Mouse (Mus musculus): ENCODE results near the gene Atg7. TPM values are rescaled to one million over a fixed set of nuclear protein-coding genes. Genes with fewer than 3 reads are reported as not detected.

The Atg7 gene
- total and polyA plus RNA-seq, 2 experiments from 2014 or later = 16.6 to 17.5 TPM

GRCm38 (mm10) chr6:114875018-114875558 is 232.2 kb downstream of the Atg7 start:
- peak overlapping the region; percentile 32 for H3K4me3 ChIP-seq (ENCODE audit: low read length)
- DNase-seq (ENCODE audit: low spot score) = peak; percentile 93
- 1% methylated on average over 18 of the region's 18 CpGs for WGBS
- peak overlapping the region; percentile 90 for H3K27ac ChIP-seq
- peak; percentile 92 for ATAC-seq
- H3K27me3 ChIP-seq (ENCODE audit: insufficient read depth, low read length) = no peaks in the 10 kb centered on the region
- H3K9ac ChIP-seq (replicated peaks; ENCODE audit: low read length) = peak overlapping the region; percentile 47; the same call in 1 of the 2 replicates
- H3K36me3 ChIP-seq (ENCODE audit: insufficient read depth, low read length) = no peaks in the 10 kb centered on the region
- peaks cover 56% of the 10 kb centered on the region for H3K4me1 ChIP-seq (ENCODE audit: insufficient read depth, low read length)
- peak overlapping the region; percentile 68 for H3K4me2 ChIP-seq (ENCODE audit: low read depth, low read length)
- no peaks in the 10 kb centered on the region for H3K9me3 ChIP-seq (ENCODE audit: low read length)
- TF ChIP-seq CTCF (IDR thresholded peaks at IDR 0.05; ENCODE audit: low read depth) = peak; percentile 30; the same call in 1 of the 2 replicates

- H3K4me3 ChIP-seq (ENCODE audit: low read length) = no peak overlapping the region
- peak overlapping the region; percentile 90 for H3K27ac ChIP-seq
- no peak for TF ChIP-seq CTCF (IDR thresholded peaks at IDR 0.05; ENCODE audit: low read depth)
- H3K36me3 ChIP-seq (ENCODE audit: insufficient read depth, low read length) = no peaks in the 10 kb centered on the region
- WGBS = 19% methylated on average over 4 of the region's 4 CpGs
- peaks cover 52% of the 10 kb centered on the region for H3K4me1 ChIP-seq (ENCODE audit: insufficient read depth, low read length)
- H3K9ac ChIP-seq (replicated peaks; ENCODE audit: low read length) = peak overlapping the region; percentile 37; the same call in 1 of the 2 replicates
- ATAC-seq (no peak), DNase-seq (ENCODE audit: low spot score) (no peak)
- no peak overlapping the region for H3K4me2 ChIP-seq (ENCODE audit: low read depth, low read length)
- H3K9me3 ChIP-seq (ENCODE audit: low read length) = no peaks in the 10 kb centered on the region
- no peaks in the 10 kb centered on the region for H3K27me3 ChIP-seq (ENCODE audit: insufficient read depth, low read length)
Measured at GRCm38 (mm10) chr6:114876033-114876432, 233.1 kb downstream of the Atg7 start.

GRCm38 (mm10) chr6:114876546-114876945 is 233.6 kb downstream of the Atg7 start:
- 54% methylated on average over 6 of the region's 6 CpGs for WGBS
- Histone ChIP-seq H3K9me3 (ENCODE audit: low read length) (no peaks in the 10 kb centered on the region), H3K27ac (peak overlapping the region; percentile 90), H3K36me3 (ENCODE audit: insufficient read depth, low read length) (no peaks in the 10 kb centered on the region), H3K4me3 (ENCODE audit: low read length) (no peak overlapping the region), H3K27me3 (ENCODE audit: insufficient read depth, low read length) (no peaks in the 10 kb centered on the region), H3K4me1 (ENCODE audit: insufficient read depth, low read length) (peaks cover 53% of the 10 kb centered on the region), H3K4me2 (ENCODE audit: low read depth, low read length) (no peak overlapping the region), H3K9ac (replicated peaks; ENCODE audit: low read length) (no peak overlapping the region)
- ATAC-seq (no peak), DNase-seq (ENCODE audit: low spot score) (no peak)
- no peak for TF ChIP-seq CTCF (IDR thresholded peaks at IDR 0.05; ENCODE audit: low read depth)

GRCm38 (mm10) chr6:114878841-114879520 is 236.1 kb downstream of the Atg7 start:
- H3K4me2 ChIP-seq (ENCODE audit: low read depth, low read length) = no peak overlapping the region
- H3K9me3 ChIP-seq (ENCODE audit: low read length) = no peaks in the 10 kb centered on the region
- no peak for ATAC-seq
- H3K4me1 ChIP-seq (ENCODE audit: insufficient read depth, low read length) = peaks cover 73% of the 10 kb centered on the region
- H3K36me3 ChIP-seq (ENCODE audit: insufficient read depth, low read length) = no peaks in the 10 kb centered on the region
- H3K27me3 ChIP-seq (ENCODE audit: insufficient read depth, low read length) = no peaks in the 10 kb centered on the region
- 51% methylated on average over 19 of the region's 19 CpGs for whole genome bisulfite sequencing
- peak; percentile 80 for DNase-seq (ENCODE audit: low spot score)
- TF ChIP-seq CTCF (IDR thresholded peaks at IDR 0.05; ENCODE audit: low read depth) = no peak
- no peak overlapping the region for H3K9ac ChIP-seq (replicated peaks; ENCODE audit: low read length)
- no peak overlapping the region for H3K4me3 ChIP-seq (ENCODE audit: low read length)
- peak overlapping the region; percentile 54 for H3K27ac ChIP-seq

- H3K9ac ChIP-seq (replicated peaks; ENCODE audit: low read length) = no peak overlapping the region
- H3K9me3 ChIP-seq (ENCODE audit: low read length) = no peaks in the 10 kb centered on the region
- WGBS = 74% methylated on average over 4 of the region's 4 CpGs
- H3K4me3 ChIP-seq (ENCODE audit: low read length) = no peak overlapping the region
- DNase-seq (ENCODE audit: low spot score) (no peak), ATAC-seq (no peak)
- H3K27me3 ChIP-seq (ENCODE audit: insufficient read depth, low read length) = no peaks in the 10 kb centered on the region
- no peaks in the 10 kb centered on the region for H3K36me3 ChIP-seq (ENCODE audit: insufficient read depth, low read length)
- H3K4me1 ChIP-seq (ENCODE audit: insufficient read depth, low read length) = peaks cover 61% of the 10 kb centered on the region
- TF ChIP-seq CTCF (IDR thresholded peaks at IDR 0.05; ENCODE audit: low read depth) = no peak
- H3K27ac ChIP-seq = peak overlapping the region; percentile 45; the same call in 1 of the 2 replicates
- no peak overlapping the region for H3K4me2 ChIP-seq (ENCODE audit: low read depth, low read length)
Measured at GRCm38 (mm10) chr6:114880798-114881197, 237.9 kb downstream of the Atg7 start.

- Histone ChIP-seq H3K4me2 (ENCODE audit: low read depth, low read length) (no peak overlapping the region), H3K27ac (peak overlapping the region; percentile 94), H3K9ac (replicated peaks; ENCODE audit: low read length) (0 out of 2 replicates have a peak overlapping the region, but pooled peaks have one; percentile 17), H3K36me3 (ENCODE audit: insufficient read depth, low read length) (no peaks in the 10 kb centered on the region), H3K4me3 (ENCODE audit: low read length) (no peak overlapping the region), H3K4me1 (ENCODE audit: insufficient read depth, low read length) (peaks cover 48% of the 10 kb centered on the region), H3K27me3 (ENCODE audit: insufficient read depth, low read length) (no peaks in the 10 kb centered on the region), H3K9me3 (ENCODE audit: low read length) (no peaks in the 10 kb centered on the region)
- no peak for DNase-seq (ENCODE audit: low spot score)
- no peak for ATAC-seq
- 17% methylated on average over 5 of the region's 5 CpGs for WGBS
- no peak for TF ChIP-seq CTCF (IDR thresholded peaks at IDR 0.05; ENCODE audit: low read depth)
Measured at GRCm38 (mm10) chr6:114882212-114882611, 239.3 kb downstream of the Atg7 start.

GRCm38 (mm10) chr6:114882675-114883074 is 239.8 kb downstream of the Atg7 start:
- Histone ChIP-seq H3K4me2 (ENCODE audit: low read depth, low read length) (peak overlapping the region; percentile 21; the same call in 1 of the 2 replicates), H3K9ac (replicated peaks; ENCODE audit: low read length) (peak overlapping the region; percentile 17; the same call in 1 of the 2 replicates), H3K9me3 (ENCODE audit: low read length) (no peaks in the 10 kb centered on the region), H3K27ac (peak overlapping the region; percentile 94), H3K4me1 (ENCODE audit: insufficient read depth, low read length) (peaks cover 47% of the 10 kb centered on the region), H3K4me3 (ENCODE audit: low read length) (no peak overlapping the region), H3K27me3 (ENCODE audit: insufficient read depth, low read length) (no peaks in the 10 kb centered on the region), H3K36me3 (ENCODE audit: insufficient read depth, low read length) (no peaks in the 10 kb centered on the region)
- ATAC-seq (peak; percentile 30), DNase-seq (ENCODE audit: low spot score) (peak; percentile 57)
- WGBS = 11% methylated on average over 7 of the region's 7 CpGs
- no peak for TF ChIP-seq CTCF (IDR thresholded peaks at IDR 0.05; ENCODE audit: low read depth)

Measured in hindbrain, postnatal 0 days (tissue).